Mouse (Mus musculus) midbrain, embryonic 16.5 days (tissue): Measurements from ENCODE around the gene Fkbp9. TPM values are rescaled to one million over a fixed set of nuclear protein-coding genes. Genes with fewer than 3 reads are reported as not detected.

Source experiments
- ATAC-seq: fragments of 200-750 bp; cut with Nextera tagmentation; 2 replicates; pipeline ENCODE4 v1.8.0; 2017; ENCODE audit warnings: moderate TSS enrichment
- H3K27ac ChIP-seq: fragments of 300-500 bp; sonication (generic); 2 replicates; pipeline ENCODE4 v1.5.1; 2014; ENCODE audit warnings: mild to moderate bottlenecking, low read length, mixed read lengths
- H3K27me3 ChIP-seq: fragments of 300-500 bp; sonication (generic); 2 replicates; pipeline ENCODE4 v1.6.1; 2014; ENCODE audit warnings: low read depth, low read length, mixed read lengths; ENCODE audit not compliant: control insufficient read depth, insufficient read depth
- H3K36me3 ChIP-seq: fragments of 300-500 bp; sonication (generic); 2 replicates; pipeline ENCODE4 v1.6.1; 2014; ENCODE audit warnings: mild to moderate bottlenecking, low read length, moderate library complexity, mixed read lengths; ENCODE audit not compliant: control insufficient read depth, insufficient read depth
- H3K4me1 ChIP-seq: fragments of 300-500 bp; sonication (generic); 2 replicates; pipeline ENCODE4 v1.6.1; 2014; ENCODE audit warnings: mild to moderate bottlenecking, low read length, mixed read lengths; ENCODE audit not compliant: control insufficient read depth, insufficient read depth
- H3K4me2 ChIP-seq: fragments of 300-500 bp; sonication (generic); 2 replicates; pipeline ENCODE4 v1.6.1; 2014; ENCODE audit warnings: mild to moderate bottlenecking, low read length, mixed read lengths
- H3K4me3 ChIP-seq: fragments of 300-500 bp; sonication (generic); 2 replicates; pipeline ENCODE4 v1.5.1; 2014; ENCODE audit warnings: low read depth, mild to moderate bottlenecking, low read length, moderate library complexity, mixed read lengths
- H3K9ac ChIP-seq: fragments of 300-500 bp; sonication (generic); 2 replicates; pipeline ENCODE4 v1.6.1; 2014; ENCODE audit warnings: low read depth, low read length, mixed read lengths
- H3K9me3 ChIP-seq: fragments of 300-500 bp; sonication (generic); replicated peaks from 2 replicates; pipeline ENCODE4 v1.6.1; 2014; ENCODE audit warnings: mild to moderate bottlenecking, low read length, mixed read lengths; ENCODE audit not compliant: control insufficient read depth, poor library complexity, severe bottlenecking
- WGBS: fragments of 180-500 bp; shearing (Covaris S2); extraction: QIAGEN DNeasy Blood & Tissue Kit; methylation state at CpG from one replicate; pipeline ENCODE4 v1.1.7; 2014; 5-methylcytosine and 5-hydroxymethylcytosine counted together
- polyA plus RNA-seq: library from polyadenylated mRNA; unstranded; fragments of >200 nt; fragmentation: Nextera tagmentation; extraction: Ambion mirVana; gene quantifications from 2 replicates; pipeline ENCODE4 v1.2.1, GENCODE M21; 2015

Gene Fkbp9
- polyA plus RNA-seq, 1 experiment from 2014 or later: 30.8 TPM

GRCm38 (mm10) chr6:56879352-56879955 lies 47.6 kb downstream of the Fkbp9 start:
- Histone ChIP-seq H3K9ac (no peak overlapping the region), H3K4me3 (no peak overlapping the region), H3K4me2 (no peak overlapping the region), H3K4me1 (no peaks in the 10 kb centered on the region), H3K36me3 (peaks cover 10% of the 10 kb centered on the region), H3K27ac (no peak overlapping the region), H3K9me3 (no peaks in the 10 kb centered on the region), H3K27me3 (no peaks in the 10 kb centered on the region)
- 84% methylated on average over 1 of the region's 1 CpGs for WGBS
- no peak for ATAC-seq

GRCm38 (mm10) chr6:56888561-56888960 lies 56.7 kb downstream of the Fkbp9 start:
- WGBS: 91% methylated on average over 6 of the region's 6 CpGs
- Histone ChIP-seq H3K4me1 (no peaks in the 10 kb centered on the region), H3K36me3 (peaks cover 26% of the 10 kb centered on the region), H3K4me3 (no peak overlapping the region), H3K9ac (no peak overlapping the region), H3K9me3 (no peaks in the 10 kb centered on the region), H3K4me2 (no peak overlapping the region), H3K27me3 (no peaks in the 10 kb centered on the region), H3K27ac (no peak overlapping the region)
- no peak for ATAC-seq

- no peak for ATAC-seq
- Histone ChIP-seq H3K27ac (no peak overlapping the region), H3K27me3 (no peaks in the 10 kb centered on the region), H3K4me1 (no peaks in the 10 kb centered on the region), H3K4me3 (no peak overlapping the region), H3K9me3 (no peaks in the 10 kb centered on the region), H3K9ac (no peak overlapping the region), H3K36me3 (peaks cover 25% of the 10 kb centered on the region; the same call in 1 of the 2 replicates), H3K4me2 (no peak overlapping the region)
- 94% methylated on average over 2 of the region's 2 CpGs for WGBS
These were observed 58.9 kb downstream of the Fkbp9 start for GRCm38 (mm10) chr6:56890762-56891161.

- no peaks in the 10 kb centered on the region for H3K36me3 ChIP-seq
- H3K9me3 ChIP-seq: no peaks in the 10 kb centered on the region
- no peak for ATAC-seq
- no peak overlapping the region for H3K9ac ChIP-seq
- H3K4me1 ChIP-seq: peaks cover 10% of the 10 kb centered on the region
- no peak overlapping the region for H3K4me3 ChIP-seq
- H3K27me3 ChIP-seq: no peaks in the 10 kb centered on the region
- no peak overlapping the region for H3K27ac ChIP-seq
- no peak overlapping the region for H3K4me2 ChIP-seq
- WGBS: 88% methylated on average over 3 of the region's 3 CpGs
These were observed 67.7 kb downstream of the Fkbp9 start for GRCm38 (mm10) chr6:56899601-56900000.

GRCm38 (mm10) chr6:56901336-56901735 lies 69.5 kb downstream of the Fkbp9 start:
- H3K27ac ChIP-seq: no peak overlapping the region
- 63% methylated on average over 3 of the region's 3 CpGs for WGBS
- no peak overlapping the region for H3K9ac ChIP-seq
- peaks cover 10% of the 10 kb centered on the region for H3K4me1 ChIP-seq
- no peak overlapping the region for H3K4me3 ChIP-seq
- ATAC-seq: no peak
- H3K9me3 ChIP-seq: no peaks in the 10 kb centered on the region
- no peaks in the 10 kb centered on the region for H3K27me3 ChIP-seq
- H3K36me3 ChIP-seq: no peaks in the 10 kb centered on the region
- H3K4me2 ChIP-seq: no peak overlapping the region

GRCm38 (mm10) chr6:56901824-56902386 lies 70.0 kb downstream of the Fkbp9 start:
- ATAC-seq: no peak
- H3K4me1 ChIP-seq: peaks cover 10% of the 10 kb centered on the region
- WGBS: 35% methylated on average over 12 of the region's 12 CpGs
- no peak overlapping the region for H3K9ac ChIP-seq
- H3K4me2 ChIP-seq: no peak overlapping the region
- H3K36me3 ChIP-seq: no peaks in the 10 kb centered on the region
- H3K9me3 ChIP-seq: no peaks in the 10 kb centered on the region
- H3K4me3 ChIP-seq: no peak overlapping the region
- H3K27ac ChIP-seq: no peak overlapping the region
- no peaks in the 10 kb centered on the region for H3K27me3 ChIP-seq

- Histone ChIP-seq H3K27ac (no peak overlapping the region), H3K9me3 (no peaks in the 10 kb centered on the region), H3K27me3 (no peaks in the 10 kb centered on the region), H3K4me1 (peaks cover 10% of the 10 kb centered on the region), H3K36me3 (no peaks in the 10 kb centered on the region), H3K4me3 (no peak overlapping the region), H3K4me2 (no peak overlapping the region), H3K9ac (no peak overlapping the region)
- ATAC-seq: peak; percentile 47
- WGBS: 79% methylated on average over 7 of the region's 7 CpGs
These were observed 71.0 kb downstream of the Fkbp9 start for GRCm38 (mm10) chr6:56902606-56903520.

GRCm38 (mm10) chr6:56903831-56904230 lies 72.0 kb downstream of the Fkbp9 start:
- H3K9ac ChIP-seq: no peak overlapping the region
- no peaks in the 10 kb centered on the region for H3K27me3 ChIP-seq
- H3K9me3 ChIP-seq: no peaks in the 10 kb centered on the region
- H3K4me3 ChIP-seq: no peak overlapping the region
- ATAC-seq: no peak
- 48% methylated on average over 6 of the region's 6 CpGs for WGBS
- H3K4me2 ChIP-seq: no peak overlapping the region
- no peaks in the 10 kb centered on the region for H3K36me3 ChIP-seq
- peaks cover 10% of the 10 kb centered on the region for H3K4me1 ChIP-seq
- H3K27ac ChIP-seq: no peak overlapping the region

- H3K27me3 ChIP-seq: no peaks in the 10 kb centered on the region
- H3K9ac ChIP-seq: no peak overlapping the region
- H3K4me1 ChIP-seq: peaks cover 10% of the 10 kb centered on the region
- H3K36me3 ChIP-seq: no peaks in the 10 kb centered on the region
- H3K27ac ChIP-seq: no peak overlapping the region
- WGBS: 89% methylated on average over 1 of the region's 1 CpGs
- H3K4me2 ChIP-seq: no peak overlapping the region
- H3K4me3 ChIP-seq: no peak overlapping the region
- ATAC-seq: no peak
- no peaks in the 10 kb centered on the region for H3K9me3 ChIP-seq
These were observed 72.5 kb downstream of the Fkbp9 start for GRCm38 (mm10) chr6:56904330-56904729.
